Mouse (Mus musculus) lung, postnatal 0 days (tissue): Measurements from ENCODE around the gene Rtn2. TPM values are rescaled to one million over a fixed set of nuclear protein-coding genes. Genes with fewer than 3 reads are reported as not detected.
"Not testable (repeated sequence)": the region's sequence is repeated elsewhere in the genome, so short reads cannot be mapped to it uniquely, and the experiment has no call there.

ENCODE experiments used
- ATAC-seq: fragments of 200-750 bp; cut with Nextera tagmentation; 2 replicates; pipeline ENCODE4 v1.8.0; 2017; ENCODE audit warnings: moderate library complexity
- DNase-seq: peaks from one replicate; pipeline ENCODE4 v3.0.0-alpha.2; 2016; ENCODE audit warnings: low spot score
- H3K27ac ChIP-seq: fragments of 300-500 bp; sonication (generic); 2 replicates; pipeline ENCODE4 v1.5.1; 2014; ENCODE audit warnings: antibody characterized with exemption, mild to moderate bottlenecking, low read length, mixed read lengths
- H3K27me3 ChIP-seq: fragments of 300-500 bp; sonication (generic); replicated peaks from 2 replicates; pipeline ENCODE4 v1.6.1; 2014; ENCODE audit warnings: low read length, mixed read lengths; ENCODE audit not compliant: insufficient read depth
- H3K36me3 ChIP-seq: fragments of 300-500 bp; sonication (generic); 2 replicates; pipeline ENCODE4 v1.6.1; 2014; ENCODE audit warnings: low read length, mixed read lengths; ENCODE audit not compliant: insufficient read depth
- H3K4me1 ChIP-seq: fragments of 300-500 bp; sonication (generic); 2 replicates; pipeline ENCODE4 v1.6.1; 2014; ENCODE audit warnings: antibody characterized with exemption, low read depth, low read length, mixed read lengths; ENCODE audit not compliant: insufficient read depth
- H3K4me2 ChIP-seq: fragments of 300-500 bp; sonication (generic); replicated peaks from 2 replicates; pipeline ENCODE4 v1.6.1; 2014; ENCODE audit warnings: low read depth, mild to moderate bottlenecking, low read length, moderate library complexity, mixed read lengths
- H3K4me3 ChIP-seq: fragments of 300-500 bp; sonication (generic); 2 replicates; pipeline ENCODE4 v1.5.1; 2014; ENCODE audit warnings: low read depth, low read length
- H3K9ac ChIP-seq: fragments of 300-500 bp; sonication (generic); replicated peaks from 2 replicates; pipeline ENCODE4 v1.6.1; 2014; ENCODE audit warnings: low read depth, mild to moderate bottlenecking
- H3K9me3 ChIP-seq: fragments of 300-500 bp; sonication (generic); 2 replicates; pipeline ENCODE4 v1.6.1; 2016; ENCODE audit warnings: low read length, mixed read lengths
- CTCF ChIP-seq: IDR thresholded peaks from 2 replicates; pipeline ENCODE4 v1.5.1; 2016; ENCODE audit warnings: antibody characterized with exemption, mild to moderate bottlenecking
- EP300 ChIP-seq: IDR thresholded peaks from 2 replicates; pipeline ENCODE4 v1.6.1; 2016; ENCODE audit warnings: antibody characterized with exemption, mild to moderate bottlenecking, control low read depth
- WGBS: fragments of 180-500 bp; shearing (Covaris S2); extraction: QIAGEN DNeasy Blood & Tissue Kit; methylation state at CpG from one replicate; pipeline ENCODE4 v1.1.7; 2014; 5-methylcytosine and 5-hydroxymethylcytosine counted together
- polyA plus RNA-seq: library from polyadenylated mRNA; unstranded; fragments of >200 nt; fragmentation: Nextera tagmentation; extraction: Ambion mirVana; gene quantifications from 2 replicates; pipeline ENCODE4 v1.2.1, GENCODE M21; 2015

Gene Rtn2
- polyA plus RNA-seq, 1 experiment from 2014 or later: 26.6 TPM

GRCm38 (mm10) chr7:19281680-19282304 lies 632 bp upstream of the Rtn2 start:
- ATAC-seq (peak; percentile 10; the same call in 1 of the 2 replicates), DNase-seq (peak; percentile 58)
- H3K36me3 ChIP-seq, H3K9ac ChIP-seq, H3K9me3 ChIP-seq, H3K4me1 ChIP-seq, H3K27ac ChIP-seq: not testable (repeated sequence)
- H3K4me2 ChIP-seq: peak overlapping the region; percentile 89; the same call in 1 of the 2 replicates
- WGBS: 37% methylated on average over 6 of the region's 6 CpGs
- TF ChIP-seq CTCF: peak; percentile 76
- H3K27me3 ChIP-seq: peaks cover 50% of the 10 kb centered on the region
- H3K4me3 ChIP-seq: peak overlapping the region; percentile 43; the same call in 1 of the 2 replicates

DNA sequence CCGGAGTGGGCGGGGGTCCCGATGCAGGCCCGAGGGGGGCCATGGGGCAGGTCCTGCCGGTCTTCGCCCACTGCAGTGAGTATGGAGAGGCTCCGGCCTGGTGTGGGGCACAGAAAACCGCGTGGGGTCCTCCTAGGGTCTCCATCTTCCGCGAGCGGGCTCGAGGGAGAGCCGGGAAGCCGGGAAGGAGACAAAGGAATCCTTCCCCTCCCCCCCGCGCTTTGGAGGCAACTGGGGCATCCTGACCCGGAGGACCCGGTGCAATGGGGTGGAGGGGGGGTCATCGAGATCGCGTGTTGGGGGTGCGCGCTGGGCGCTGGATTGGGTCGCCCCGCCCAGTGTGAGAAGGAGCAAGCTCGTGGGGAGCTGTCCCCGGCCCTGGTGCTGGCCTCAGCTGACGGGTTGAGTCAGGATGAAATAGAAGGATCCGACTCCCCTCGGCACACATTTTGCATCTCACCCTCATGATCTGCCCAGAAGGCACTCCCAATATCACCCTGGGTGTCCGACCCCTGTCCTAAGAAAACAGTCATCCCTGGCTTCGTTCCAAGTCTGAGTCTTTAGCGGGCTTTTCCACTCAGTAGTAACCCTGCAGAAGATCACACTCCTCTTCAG lies 474 bp downstream of the Rtn2 start:
- Histone ChIP-seq H3K9me3 (no peaks in the 10 kb centered on the region), H3K27ac (no peak overlapping the region), H3K4me2 (peak overlapping the region; percentile 89), H3K4me1 (no peaks in the 10 kb centered on the region; the same call in 1 of the 2 replicates), H3K27me3 (peaks cover 47% of the 10 kb centered on the region), H3K36me3 (no peaks in the 10 kb centered on the region), H3K4me3 (peak overlapping the region; percentile 43), H3K9ac (no peak overlapping the region)
- ATAC-seq (peak; percentile 80), DNase-seq (peak; percentile 67)
- TF ChIP-seq EP300: no peak
- TF ChIP-seq CTCF: no peak
- WGBS: under 1% methylated on average over 24 of the region's 35 CpGs

- TF ChIP-seq EP300 (no peak), CTCF (no peak)
- Histone ChIP-seq H3K4me3 (no peak overlapping the region), H3K27ac (no peak overlapping the region), H3K27me3 (peaks cover 42% of the 10 kb centered on the region), H3K36me3 (no peaks in the 10 kb centered on the region), H3K4me2 (no peak overlapping the region), H3K4me1 (no peaks in the 10 kb centered on the region; the same call in 1 of the 2 replicates), H3K9me3 (no peaks in the 10 kb centered on the region), H3K9ac (no peak overlapping the region)
- DNase-seq (no peak), ATAC-seq (no peak)
- 39% methylated on average over 14 of the region's 14 CpGs for WGBS
Observed at GRCm38 (mm10) chr7:19283406-19283804, 981 bp downstream of the Rtn2 start.

GRCm38 (mm10) chr7:19284763-19285162 lies 2.3 kb downstream of the Rtn2 start:
- no peak overlapping the region for H3K4me3 ChIP-seq
- 22% methylated on average over 4 of the region's 4 CpGs for WGBS
- DNase-seq (peak; percentile 39), ATAC-seq (no peak)
- peaks cover 29% of the 10 kb centered on the region for H3K27me3 ChIP-seq
- H3K9me3 ChIP-seq: no peaks in the 10 kb centered on the region
- TF ChIP-seq EP300 (no peak), CTCF (peak; percentile 87)
- H3K27ac ChIP-seq: no peak overlapping the region
- H3K9ac ChIP-seq: no peak overlapping the region
- H3K36me3 ChIP-seq: no peaks in the 10 kb centered on the region
- no peaks in the 10 kb centered on the region for H3K4me1 ChIP-seq
- H3K4me2 ChIP-seq: no peak overlapping the region

- peak; percentile 61 for ATAC-seq
- Histone ChIP-seq H3K4me2 (peak overlapping the region; percentile 57), H3K27ac (peak overlapping the region; percentile 58), H3K9me3 (no peaks in the 10 kb centered on the region), H3K4me3 (peak overlapping the region; percentile 45), H3K4me1 (no peaks in the 10 kb centered on the region), H3K9ac (peak overlapping the region; percentile 37), H3K36me3 (no peaks in the 10 kb centered on the region), H3K27me3 (no peaks in the 10 kb centered on the region)
- DNase-seq: peak; percentile 53
- TF ChIP-seq CTCF: no peak
- TF ChIP-seq EP300: no peak
- under 1% methylated on average over 20 of the region's 20 CpGs for WGBS
Observed at GRCm38 (mm10) chr7:19290969-19291596, 8.7 kb downstream of the Rtn2 start.

- Histone ChIP-seq H3K27ac (no peak overlapping the region), H3K4me3 (peak overlapping the region; percentile 23; the same call in 1 of the 2 replicates), H3K36me3 (no peaks in the 10 kb centered on the region), H3K27me3 (no peaks in the 10 kb centered on the region), H3K9me3 (no peaks in the 10 kb centered on the region), H3K9ac (no peak overlapping the region), H3K4me1 (no peaks in the 10 kb centered on the region), H3K4me2 (peak overlapping the region; percentile 49)
- DNase-seq (peak; percentile 94), ATAC-seq (peak; percentile 86)
- WGBS: 10% methylated on average over 21 of the region's 22 CpGs
- peak; percentile 94 for TF ChIP-seq CTCF
- TF ChIP-seq EP300: no peak
Observed at GRCm38 (mm10) chr7:19295503-19296185, 13.2 kb downstream of the Rtn2 start.
